Mouse (Mus musculus): ENCODE results near the gene Sntg2.

The Sntg2 gene

DNA sequence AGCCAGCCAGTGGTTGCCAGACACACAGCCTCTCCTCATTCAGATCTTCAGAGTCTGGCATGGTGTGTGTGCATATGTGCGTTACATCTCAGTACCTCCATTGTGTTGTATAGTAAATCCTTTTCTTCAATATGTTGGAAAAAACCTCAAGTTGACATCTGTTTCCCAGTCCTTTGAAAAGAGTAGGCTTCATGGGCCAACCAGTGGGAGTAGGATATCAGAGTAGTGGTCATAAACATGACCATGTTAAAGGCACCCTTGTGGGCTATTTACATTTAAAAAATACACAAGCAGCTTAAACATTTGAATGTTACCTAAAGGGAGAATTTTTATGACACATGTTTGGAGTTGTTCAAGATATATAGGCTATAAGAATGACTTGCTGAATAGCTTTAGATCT, 170.4 kb downstream of the Sntg2 start:
- DNase-seq (ENCODE audit: low spot score) = no peak

- DNase-seq (ENCODE audit: low spot score) = no peak
These were observed 172.1 kb downstream of the Sntg2 start for GRCm38 (mm10) chr12:30201031-30201430.

- DNase-seq (ENCODE audit: low spot score) = no peak
These were observed 172.6 kb downstream of the Sntg2 start for GRCm38 (mm10) chr12:30200621-30201020.

GRCm38 (mm10) chr12:30199735-30200134, 173.4 kb downstream of the Sntg2 start:
- DNase-seq (ENCODE audit: low spot score) = no peak

DNA sequence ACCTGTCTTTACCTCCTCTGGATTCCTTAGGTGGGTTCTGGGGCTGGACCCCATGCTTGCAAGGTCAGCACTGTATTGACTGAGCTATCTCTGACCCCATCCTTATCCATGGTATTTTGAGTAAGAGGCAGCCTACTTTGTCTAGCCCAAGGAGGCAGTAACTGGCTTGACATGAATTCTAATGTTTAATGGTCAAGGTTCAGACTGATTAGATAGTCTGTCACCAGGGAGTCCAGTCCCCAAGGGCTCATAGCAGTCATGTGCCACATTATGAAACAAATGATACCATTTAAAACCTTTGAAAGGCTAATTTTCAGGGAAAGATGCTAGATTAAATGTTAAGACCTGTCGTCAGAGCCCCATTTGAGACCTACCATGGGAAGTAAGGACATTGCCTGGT, 174.9 kb downstream of the Sntg2 start:
- DNase-seq (ENCODE audit: low spot score) = no peak

DNA sequence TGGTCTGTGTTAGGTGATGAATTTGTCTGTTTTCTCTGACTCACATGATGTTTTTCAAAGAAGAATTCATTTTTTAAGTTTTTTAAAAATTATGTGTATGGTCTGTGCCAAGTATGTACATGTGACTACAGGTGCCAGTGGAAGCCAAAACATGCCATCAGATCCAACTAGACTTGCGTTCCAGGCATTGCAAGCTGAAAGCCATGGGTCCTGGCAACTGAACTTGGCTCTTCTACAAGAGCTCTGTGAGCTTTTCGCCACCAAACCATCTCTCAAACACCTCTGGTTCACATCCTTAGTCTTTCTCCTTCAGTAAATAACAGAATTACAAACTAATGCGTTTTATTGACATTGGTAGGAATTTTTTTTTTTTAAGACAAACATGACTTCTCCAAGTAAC, 191.5 kb downstream of the Sntg2 start:
- DNase-seq (ENCODE audit: low spot score) = no peak

DNA sequence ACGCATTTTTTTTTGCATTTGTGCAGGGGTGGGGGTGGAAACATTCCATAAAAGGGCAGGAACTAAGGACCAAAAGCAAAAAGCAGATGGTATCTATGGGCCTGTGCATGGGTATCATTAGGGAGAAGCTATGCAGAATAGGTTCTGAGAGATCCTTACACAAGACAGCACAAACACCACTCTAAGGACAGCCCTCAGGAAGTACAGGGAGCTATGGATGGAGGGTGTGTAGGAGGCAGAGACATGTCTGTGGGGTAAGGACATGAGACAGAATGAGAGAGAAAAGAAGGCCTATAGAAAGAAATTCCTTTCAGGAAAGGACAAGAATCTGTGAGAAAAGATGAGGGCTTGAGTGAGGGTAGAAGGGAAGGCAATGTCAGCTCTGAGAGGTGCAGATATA, 193.6 kb downstream of the Sntg2 start:
- no peak for DNase-seq (ENCODE audit: low spot score)

DNA sequence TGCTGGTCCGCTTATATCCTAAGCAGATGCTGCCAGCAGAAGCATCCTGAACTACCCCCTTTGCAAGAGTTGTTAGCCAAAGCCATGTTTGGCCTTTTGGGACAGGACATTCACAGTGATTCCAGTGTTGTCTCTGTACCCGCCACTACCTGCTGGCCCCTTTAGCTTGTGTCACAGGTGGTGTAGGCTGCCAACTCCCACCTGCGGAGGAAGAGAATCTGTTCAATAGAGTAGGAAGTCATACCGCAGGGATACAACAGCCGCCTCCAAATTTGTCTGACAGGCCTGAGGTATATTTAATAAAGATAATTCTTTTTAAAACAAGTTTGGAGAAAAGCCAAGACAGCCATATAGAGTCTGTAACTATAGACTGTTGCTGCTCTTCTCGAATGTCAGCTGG, 195.2 kb downstream of the Sntg2 start:
- no peak for DNase-seq (ENCODE audit: low spot score)

- no peak for DNase-seq (ENCODE audit: low spot score)
These were observed 195.6 kb downstream of the Sntg2 start for GRCm38 (mm10) chr12:30177529-30177928.

DNA sequence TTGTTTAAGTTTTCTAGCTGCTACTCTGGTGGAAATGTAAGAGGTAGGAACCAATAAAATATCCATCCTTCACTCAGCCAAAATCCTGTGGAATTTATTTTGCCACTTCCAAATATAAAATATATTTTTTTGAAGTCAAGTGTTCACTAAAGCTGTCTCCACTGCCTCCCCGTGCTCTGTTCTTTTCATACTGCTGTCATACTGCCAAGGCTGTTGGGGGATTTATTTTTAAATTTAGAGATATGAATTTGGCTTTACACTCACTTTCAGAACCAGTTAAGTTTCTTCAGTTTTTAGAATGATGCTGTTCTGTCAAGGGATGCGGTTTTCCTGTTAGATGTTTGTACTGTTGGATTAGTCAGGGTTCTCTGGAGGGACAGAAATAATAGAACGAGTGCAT, 204.7 kb downstream of the Sntg2 start:
- no peak for DNase-seq (ENCODE audit: low spot score)

DNA sequence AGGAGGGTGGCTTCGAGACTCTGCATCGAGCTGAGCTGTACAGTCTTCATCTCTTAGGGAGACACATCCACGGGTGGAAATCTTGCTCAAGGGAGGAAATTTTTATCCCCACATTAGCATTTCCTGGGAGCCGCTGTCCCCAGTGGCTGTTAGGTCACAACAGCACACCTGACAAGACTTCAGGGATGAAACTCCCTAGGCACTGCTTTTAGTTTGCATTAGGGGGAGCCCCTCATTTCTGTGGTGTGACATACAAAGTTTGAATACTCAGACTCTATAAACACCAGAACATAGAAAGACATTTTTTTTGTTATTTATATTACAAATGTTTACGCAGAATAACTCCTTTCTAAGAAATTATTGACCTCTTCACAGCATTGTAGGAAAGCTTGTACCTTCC, 208.6 kb downstream of the Sntg2 start:
- DNase-seq (ENCODE audit: low spot score) = no peak

GRCm38 (mm10) chr12:30164005-30164404, 209.2 kb downstream of the Sntg2 start:
- no peak for DNase-seq (ENCODE audit: low spot score)

DNA sequence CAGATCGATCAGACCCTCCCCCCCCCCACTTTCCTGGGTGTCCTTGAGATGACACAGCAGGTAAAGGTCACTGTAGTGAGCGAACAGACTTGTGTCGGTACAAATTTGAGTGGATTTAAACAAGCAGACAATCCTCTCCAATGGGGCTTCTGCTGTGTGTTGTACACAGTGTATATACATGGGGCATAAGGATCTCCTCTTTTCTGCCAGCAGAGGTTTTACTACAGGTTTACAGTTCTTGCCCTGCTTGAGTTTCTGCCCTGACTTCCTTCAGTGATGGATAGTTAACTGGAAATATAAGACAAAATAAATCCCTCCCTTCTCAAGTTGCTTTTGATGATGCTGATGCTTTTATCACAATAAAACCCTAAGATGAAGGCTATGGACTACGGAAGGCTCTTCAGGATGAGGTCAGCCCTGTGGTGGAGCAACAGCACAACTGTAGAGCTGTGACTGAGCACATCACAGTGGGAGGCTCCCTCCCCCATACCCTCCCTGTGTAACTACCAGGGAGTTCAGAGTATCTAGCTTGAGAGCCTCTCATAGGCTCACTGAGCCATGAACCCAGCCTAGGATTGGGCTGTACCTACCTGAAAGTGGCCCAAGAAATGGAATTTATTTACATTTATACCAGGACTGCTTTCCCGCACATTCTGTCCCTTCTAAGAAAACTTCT, 211.3 kb downstream of the Sntg2 start:
- DNase-seq (ENCODE audit: low spot score) = no peak

DNA sequence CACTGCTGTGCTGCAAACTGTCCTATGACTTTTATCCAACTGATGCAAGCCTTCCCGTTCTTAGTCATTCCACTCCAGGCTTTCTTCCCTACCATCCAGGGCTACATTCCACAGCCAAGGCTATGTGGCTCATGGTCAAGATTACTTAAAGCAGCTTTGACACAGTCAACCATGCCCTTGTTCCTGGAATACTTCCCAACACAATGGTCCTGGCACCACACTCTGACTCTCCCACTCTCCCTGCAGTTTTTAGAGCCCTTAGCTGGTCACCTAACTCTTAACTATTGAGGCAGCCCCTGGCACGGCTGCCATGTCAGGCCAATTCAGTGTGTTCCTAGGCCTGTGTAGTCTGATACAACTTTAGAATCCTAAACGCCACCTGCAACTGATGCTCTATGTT, 212.7 kb downstream of the Sntg2 start:
- no peak for DNase-seq (ENCODE audit: low spot score)

GRCm38 (mm10) chr12:30159788-30160187, 213.4 kb downstream of the Sntg2 start:
- no peak for DNase-seq (ENCODE audit: low spot score)

- DNase-seq (ENCODE audit: low spot score) = no peak
These were observed 219.0 kb downstream of the Sntg2 start for GRCm38 (mm10) chr12:30154079-30154673.

DNA sequence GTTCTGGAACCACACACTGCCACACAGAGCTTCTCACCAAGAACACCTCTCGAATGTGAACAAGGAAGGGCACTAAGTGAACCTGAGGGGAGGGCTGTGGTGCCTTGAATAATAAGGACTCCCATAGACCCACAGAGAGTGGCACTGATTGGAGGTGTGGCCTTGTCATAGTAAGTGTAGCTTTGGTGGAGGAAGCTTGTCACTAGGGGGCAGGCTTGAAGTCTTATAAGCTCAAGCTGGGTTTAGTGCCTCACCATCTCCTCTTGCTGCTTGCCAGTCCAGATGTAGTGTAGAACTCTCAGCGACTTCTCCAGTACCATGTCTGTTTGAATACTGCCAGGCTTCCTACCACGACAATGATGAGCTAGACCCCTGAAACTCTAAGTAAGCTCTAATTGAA, 231.1 kb downstream of the Sntg2 start:
- DNase-seq (ENCODE audit: low spot score) = no peak

DNA sequence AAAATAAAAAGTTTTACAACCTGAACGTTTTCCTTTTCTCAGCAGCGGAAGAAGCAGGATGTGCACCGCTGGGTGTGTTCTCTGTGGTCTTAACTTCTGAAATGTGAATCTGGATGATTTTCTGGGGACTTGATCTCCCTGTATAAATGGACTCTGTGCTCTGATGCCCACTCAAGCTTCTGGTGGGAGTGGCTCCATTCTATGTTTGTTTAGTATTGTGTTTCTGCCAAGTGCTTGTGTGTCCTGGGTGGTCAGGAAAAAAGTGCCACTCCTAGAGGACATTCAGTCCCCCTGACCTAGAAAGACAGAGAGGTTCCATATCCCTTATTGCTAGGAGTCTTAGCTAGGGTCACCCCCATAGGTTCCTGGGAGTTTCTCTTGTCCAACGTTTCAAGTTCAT, 240.7 kb downstream of the Sntg2 start, which contains the start of gene Tpo:
Gene Tpo, minus strand, starts transcription at position 101 of the 400 bp plus-strand sequence.
- no peak for DNase-seq (ENCODE audit: low spot score)

DNA sequence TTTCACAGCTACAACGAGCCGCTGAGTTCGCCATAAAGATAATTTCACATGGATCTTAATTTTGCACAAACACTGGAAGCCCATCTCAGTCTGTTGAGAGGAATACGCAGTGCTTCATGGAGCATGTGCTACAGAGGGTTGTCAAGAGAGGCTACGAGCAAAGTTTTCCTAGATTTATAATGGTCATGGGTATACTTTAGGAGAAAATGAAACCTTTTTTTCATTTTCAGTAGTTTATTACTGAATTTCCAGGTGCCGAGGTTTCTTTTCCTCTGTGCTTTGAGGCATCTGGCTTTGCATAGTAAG, 243.8 kb downstream of the Sntg2 start:
- DNase-seq (ENCODE audit: low spot score) = no peak

DNA sequence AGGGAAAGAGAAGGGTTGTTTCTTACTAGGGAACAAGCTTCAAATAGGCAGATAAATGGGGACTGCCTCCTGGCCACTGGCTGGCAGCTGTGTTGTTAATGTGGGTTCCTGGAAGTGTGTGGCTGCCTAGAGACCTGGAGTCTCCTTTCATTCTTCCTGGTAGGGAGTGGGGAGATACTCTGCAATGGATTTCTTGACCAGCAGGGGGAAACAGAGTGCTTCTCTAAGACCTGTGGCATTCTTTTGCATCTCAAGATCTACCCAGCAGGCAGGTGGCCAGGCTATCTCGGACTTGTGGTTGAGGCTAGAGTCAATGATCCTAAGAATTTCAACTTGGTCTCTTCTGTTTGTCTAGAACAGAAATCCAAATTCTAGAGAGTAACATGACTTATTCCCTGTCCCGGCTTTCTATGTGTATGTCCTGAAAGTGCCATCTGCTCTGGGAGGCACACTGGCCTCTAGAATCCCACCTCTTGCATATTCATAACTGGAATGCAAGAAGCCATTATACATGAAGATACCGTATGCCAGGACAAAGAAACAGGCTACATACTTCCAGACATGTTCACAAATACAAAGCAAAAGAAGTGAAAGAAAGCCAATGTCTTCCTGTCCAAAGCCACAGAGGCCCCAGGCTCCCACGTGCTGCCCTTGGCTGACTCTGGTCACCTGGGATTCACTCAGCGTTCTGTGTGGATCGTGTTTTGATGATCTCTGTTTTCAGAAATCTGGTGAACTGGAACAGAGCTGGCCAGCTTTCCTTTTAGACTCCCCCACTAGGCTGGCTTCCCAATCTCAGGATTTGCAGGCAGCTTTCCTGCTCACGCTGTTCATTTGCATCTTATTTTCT, 244.4 kb downstream of the Sntg2 start:
- no peak for DNase-seq (ENCODE audit: low spot score)

All from spleen, adult 12 weeks (tissue).